Mouse (Mus musculus) kidney, adult 2 months (tissue): ENCODE data around the gene Nisch.

Experiments
- CTCF ChIP-seq: fragments of 200-500 bp; conservative IDR thresholded peaks from 2 replicates; pipeline ENCODE4 v1.5.1; 2011; ENCODE audit warnings: low read depth, mild to moderate bottlenecking, control low read depth, low read length, moderate library complexity, mixed read lengths; ENCODE audit not compliant: insufficient read depth, insufficient read length
- POLR2A ChIP-seq: fragments of 200-500 bp; IDR thresholded peaks from one replicate; pipeline ENCODE4 v1.6.1; 2011; ENCODE audit warnings: low read depth, low read length, control low read depth

GRCm38 (mm10) chr14:31194891-31195513 is 21.7 kb downstream of the Nisch start:
- TF ChIP-seq CTCF (no peak), POLR2A (no peak)
